Mouse (Mus musculus) cerebellum, adult 18-20 months (tissue): Measurements from ENCODE around the gene Tango6.

Source experiments
- DNase-seq, 2 experiments: peaks; one replicate each; pipeline ENCODE4 v3.0.0; 2021

Gene Tango6

DNA sequence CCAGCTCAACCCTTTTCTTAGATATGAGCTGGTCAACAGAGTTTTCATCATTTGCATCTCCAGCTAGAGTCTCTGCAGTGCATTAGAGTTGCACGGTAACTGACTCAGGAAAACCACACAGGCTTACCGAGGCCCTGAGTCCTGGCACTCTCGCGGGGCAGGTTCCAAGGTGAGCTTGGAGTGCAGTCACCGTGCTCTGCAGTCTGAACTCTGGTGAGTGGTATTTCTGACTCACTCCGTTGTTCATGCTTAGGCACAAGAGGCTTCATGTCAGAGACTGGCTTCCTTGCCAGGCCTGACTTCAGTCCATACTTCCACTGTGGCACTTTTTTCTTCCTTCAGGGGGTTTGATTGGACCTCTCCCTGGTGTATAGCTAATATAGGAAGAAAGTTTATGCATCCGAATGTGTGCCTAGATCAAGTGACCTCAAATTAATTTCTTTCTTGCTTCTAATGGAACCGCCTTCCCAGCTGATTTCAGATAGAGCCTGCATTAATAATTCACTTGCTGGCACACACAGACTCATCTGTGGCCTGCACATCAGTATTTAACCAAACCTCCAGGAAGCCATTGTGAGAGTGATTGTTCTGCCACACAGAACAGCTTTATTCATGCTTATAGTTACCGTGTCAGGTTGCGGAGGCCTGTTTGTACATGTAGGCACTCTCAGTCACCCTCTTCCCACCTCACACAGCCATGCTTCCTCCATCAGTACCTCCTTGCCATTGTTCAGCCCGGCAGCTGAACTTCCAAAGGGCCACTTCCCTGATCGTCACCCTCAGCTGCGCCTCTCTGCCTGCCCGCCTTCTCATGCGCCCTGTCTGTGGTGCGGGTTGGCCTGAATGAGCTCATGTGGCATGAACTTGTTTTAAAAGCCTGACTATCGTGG lies 136.0 kb downstream of the Tango6 start:
- no peak for DNase-seq

DNA sequence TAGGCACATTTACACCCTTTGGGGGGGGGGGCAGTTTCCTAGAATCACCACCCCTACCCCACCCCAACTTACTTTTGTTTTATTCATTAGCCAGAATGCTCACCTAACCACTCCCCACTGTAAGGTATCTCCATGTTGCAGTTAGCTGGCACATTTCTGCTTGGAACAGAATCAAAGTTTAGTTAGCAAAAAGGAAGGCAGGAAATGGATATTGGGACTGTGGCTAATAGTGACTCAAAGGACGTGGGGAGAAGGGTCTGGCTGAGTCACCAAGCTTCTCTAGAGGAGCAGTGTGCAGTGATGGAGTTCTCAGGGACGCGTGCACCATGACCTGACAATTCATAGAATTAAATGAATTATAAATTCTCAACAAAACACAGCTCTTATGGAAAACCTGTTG lies 136.7 kb downstream of the Tango6 start:
- no peak for DNase-seq

DNA sequence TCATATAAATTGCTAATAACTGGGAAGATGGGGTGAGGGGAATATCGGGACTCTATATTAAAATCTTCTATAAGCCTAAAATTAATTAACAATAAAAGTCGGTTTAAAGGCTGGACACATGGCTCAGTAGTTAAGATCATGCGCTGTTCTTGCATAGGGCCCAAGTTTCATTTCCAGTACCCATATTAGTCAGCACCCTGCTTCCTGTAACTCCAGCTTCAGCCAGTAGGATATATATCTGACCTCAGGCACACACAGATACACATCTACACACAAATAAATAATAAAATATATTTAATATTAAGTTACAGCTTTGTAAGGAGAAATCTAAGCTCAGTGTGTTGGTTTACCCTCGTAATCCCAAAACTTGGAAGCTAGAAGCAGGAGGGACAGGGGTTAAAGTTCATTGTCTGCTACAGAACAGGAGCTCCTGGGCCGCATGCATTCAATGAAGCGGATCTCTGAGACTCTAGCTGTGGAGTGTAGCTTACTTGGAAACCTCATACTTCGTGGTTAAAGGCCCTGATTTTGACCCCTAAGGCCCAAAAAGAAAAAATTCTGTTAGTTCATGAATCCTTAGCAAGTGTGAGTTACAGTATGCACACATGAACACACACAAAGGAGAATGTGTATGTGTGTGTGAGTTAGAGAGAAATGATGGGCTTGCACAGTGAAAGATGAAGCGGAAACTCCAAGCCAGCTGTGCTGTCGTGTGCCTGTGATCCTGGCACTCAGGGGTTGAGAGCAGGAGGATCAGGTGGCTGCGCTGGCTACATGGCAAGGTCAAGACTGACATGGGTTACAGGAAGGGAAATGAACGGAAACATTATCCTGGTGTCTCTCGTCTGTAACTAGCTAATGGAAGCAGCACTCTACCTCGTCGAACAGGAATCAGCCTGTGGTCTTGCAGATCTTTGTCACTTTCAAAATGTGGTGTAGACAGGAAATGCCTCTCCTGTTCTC lies 138.0 kb downstream of the Tango6 start:
- DNase-seq, result no peak

DNA sequence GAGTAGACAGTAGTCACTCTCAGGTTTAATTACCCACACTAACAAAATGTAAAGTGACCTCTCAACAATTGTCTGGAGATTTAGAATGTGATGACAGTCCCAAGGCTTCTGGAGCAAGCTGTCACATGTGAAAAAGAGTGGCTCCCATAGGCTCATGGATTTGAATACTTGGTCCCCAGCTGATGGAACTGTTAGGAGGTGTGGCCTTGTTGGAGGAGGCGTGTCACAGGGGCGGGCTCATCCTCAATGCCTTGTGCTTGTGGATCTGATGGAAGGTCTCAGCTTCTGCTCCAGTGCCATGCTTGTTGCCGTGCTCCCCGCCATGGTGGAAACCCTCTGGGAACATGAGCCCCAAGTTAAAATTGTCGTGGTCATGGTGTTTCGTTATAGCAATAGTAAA lies 146.1 kb downstream of the Tango6 start:
- no peak for DNase-seq

DNA sequence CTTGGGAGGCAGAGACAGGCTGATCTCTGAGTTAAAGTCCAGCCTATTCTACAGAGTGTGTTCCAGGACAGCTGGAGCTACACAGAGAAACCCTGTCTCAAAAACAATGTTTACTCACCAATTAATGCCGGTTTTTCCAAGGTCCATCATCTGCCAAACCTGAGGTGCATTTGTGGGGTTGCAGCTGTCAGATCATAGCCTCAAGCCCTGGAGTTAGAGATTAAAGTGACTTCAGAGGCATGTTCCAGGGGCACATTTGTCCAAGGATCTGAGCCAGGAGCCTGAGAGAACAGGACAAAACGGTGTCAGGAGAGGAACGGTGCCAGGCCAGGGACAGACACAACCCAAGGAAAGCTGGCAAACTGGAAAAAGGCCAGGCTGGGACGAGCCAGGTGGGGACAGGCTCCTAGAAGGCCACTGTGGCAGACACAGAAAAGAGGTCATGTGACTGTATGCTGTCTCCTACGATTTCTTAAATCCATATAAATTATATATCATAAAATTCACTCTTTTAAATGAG lies 146.7 kb downstream of the Tango6 start:
- DNase-seq, result peak; percentile 77 to 85

DNA sequence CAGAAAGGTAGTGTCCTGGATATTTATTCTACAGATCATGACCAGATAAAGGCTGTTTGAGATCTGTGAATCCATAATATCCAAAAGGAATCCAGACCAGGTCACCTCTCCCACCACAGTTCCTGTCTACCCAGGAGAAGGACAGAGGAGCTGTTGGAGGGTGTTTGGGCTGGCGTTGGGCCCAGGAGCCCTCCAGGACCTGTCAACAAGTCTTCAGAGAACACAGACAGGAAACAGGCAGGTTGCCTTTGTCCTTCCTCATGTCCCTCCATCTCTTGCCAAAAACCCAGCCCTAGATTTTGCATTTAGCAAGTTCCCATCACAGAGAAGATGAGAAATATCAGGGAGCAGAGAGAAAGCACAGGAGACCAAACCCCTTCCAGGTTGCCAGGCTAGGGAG lies 152.0 kb downstream of the Tango6 start:
- DNase-seq, result no peak

DNA sequence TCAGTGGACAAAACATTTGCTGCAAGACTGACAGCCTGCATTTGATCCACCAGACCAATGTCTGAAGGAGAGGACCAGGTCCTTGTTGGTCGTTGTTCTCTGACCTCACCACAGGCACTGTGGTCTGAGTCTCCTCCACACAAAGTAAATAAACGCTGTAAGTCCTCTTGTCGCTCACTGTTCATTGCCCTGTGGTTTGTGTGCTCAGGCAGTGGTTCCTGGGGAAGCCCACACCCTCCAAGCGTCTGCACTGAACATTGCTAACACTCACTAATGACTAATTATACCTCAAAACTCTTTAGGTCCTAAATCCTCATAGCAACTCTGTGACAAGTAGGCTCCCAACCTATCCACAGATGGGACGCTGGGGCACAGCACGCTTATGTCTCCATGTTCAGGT lies 153.7 kb downstream of the Tango6 start:
- no peak for DNase-seq

DNA sequence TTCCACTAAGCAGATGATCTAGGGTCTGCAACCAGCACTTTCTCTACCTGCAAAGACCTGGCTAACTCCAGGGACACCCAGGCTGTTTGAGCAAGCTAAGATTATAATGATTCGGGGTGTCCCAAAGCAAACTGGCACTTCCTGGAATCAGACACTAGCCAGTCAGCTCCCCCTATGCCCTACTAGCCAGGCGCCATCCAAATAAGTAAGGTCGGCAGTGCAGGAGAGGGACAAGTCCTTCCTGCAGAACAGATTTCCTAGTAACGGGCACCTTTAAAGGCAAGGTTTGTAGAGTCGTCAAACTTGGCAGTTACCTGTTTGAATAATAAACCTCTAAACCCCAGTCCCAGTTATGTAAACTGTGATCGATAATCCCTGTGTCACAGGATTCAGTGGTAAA lies 155.9 kb downstream of the Tango6 start:
- DNase-seq, result no peak

DNA sequence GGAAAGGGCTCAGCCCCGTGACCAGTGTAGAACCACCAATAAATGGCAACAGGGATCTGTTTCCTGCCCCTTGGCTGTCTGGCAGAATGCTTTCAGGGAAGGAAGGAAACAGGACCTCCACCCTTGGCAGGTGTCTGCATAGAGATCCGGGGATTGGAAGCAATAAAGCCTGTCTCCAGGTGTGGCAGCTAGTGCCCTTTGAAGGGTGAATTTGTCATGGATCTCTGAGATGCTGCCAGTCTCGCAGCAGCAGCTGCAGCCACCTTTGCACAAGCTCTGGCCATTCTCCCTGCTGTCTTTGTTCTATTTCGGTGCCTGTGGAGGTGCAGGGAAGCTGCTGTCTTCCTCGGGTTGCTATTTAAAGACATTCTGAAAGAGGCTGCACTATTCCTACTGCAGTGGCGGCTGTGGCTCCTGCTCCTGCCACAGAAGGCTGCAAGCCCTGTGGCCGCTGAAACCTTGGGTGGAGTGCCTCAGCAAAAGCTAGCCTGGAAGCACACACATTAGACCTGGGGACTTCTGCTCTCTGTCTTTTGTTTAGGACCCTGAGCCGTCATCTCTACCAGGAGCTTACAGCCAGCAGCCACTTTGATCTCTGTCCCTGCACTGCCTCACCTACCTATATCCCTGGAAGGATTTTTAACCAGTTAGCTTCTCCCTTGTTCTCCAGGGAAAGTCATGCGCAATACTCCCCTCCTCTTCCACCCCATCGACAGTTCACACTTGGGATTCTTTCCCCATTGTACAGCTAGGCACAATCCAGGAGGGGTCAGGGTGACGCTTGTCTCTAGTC lies 156.5 kb downstream of the Tango6 start:
- peak in 1 of 2 experiments; percentile 4 for DNase-seq

DNA sequence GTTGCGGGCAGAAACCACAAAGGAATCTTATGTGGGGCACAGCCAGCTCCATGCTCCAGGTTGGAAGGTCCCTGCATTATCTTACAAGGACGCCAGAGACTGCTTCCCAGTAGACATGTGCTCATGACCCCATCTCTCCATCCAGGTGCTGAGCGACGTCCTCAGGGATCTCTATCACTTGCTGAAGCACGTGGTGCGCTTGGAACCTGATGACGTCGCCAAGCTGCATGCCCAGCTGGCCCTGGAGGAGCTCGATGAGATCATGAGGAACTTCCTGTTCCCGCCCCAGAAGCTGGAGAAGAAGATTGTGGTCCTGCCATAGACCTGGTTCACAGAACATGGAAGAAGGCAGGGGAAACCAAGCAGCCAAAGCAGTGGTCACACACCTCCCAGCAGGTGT lies 167.2 kb downstream of the Tango6 start:
- DNase-seq, result no peak

DNA sequence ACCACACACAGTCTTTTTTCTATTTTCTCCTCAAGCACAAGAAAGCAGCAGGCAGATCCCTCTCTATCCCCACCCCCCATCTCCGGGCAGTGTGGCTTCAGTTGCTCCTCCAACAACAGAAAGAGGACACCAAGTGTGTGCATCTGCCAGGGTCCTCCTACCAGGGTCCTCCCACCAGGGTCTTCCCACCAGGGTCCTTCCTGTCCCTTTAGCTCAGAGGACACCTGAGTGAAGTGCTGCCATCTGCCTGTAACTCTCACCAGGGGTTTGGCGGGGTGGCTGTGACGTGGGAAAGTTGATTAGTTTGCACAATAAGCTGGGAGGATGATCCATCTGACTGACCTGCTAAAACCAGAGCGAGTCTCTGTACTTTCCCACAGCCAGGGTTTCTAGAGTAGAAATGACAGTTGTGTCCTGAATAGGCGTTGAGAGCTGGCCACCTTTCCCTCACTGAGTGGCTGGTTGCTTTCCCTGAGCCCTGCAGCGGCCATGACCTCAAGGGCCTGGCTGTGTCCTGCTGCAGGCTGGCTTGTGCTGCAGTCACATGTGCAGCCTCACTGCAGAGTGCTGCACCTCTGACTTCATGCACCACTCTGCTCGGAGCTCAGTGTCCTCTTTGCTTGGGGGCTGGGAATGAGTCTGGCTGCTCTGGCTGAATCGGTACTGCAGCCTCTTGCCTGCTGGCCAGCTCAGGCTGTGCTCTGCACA lies 171.8 kb downstream of the Tango6 start:
- DNase-seq, result no peak

DNA sequence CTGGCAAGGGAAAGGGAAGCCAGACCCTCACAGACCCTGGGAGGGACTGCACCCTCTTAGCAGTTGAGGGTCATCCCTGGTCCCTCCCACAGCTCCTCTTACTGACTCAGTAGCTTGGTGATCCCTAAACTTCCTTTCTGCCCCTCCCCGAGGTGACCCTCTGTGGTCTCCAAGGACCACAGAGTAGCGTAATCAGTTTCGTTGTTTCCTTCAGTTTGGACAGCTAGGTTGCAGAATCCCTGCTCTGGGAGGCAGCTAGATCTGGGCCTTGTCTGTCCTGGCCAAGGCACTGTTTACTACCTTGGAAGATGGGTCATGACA lies 172.3 kb downstream of the Tango6 start:
- DNase-seq, result no peak

DNA sequence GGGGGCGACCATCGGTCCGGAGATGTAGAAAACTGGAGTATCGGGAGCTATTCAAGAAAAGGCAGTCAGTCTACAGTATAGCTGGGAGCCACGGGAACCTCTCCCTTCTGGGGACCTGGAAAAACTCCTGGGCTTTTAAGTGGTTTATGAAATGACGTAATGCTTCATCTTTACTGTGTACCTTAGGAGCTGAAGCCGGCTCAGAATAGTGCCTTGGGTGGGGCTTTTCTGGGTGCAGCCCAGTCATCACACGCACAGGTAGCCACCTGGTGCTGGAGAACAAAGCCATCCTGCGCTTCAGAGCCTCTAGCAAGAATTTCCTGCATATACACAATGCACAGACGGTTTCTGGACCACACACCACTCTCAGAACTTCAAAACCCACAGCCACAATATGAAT lies 180.0 kb downstream of the Tango6 start:
- DNase-seq, result no peak

DNA sequence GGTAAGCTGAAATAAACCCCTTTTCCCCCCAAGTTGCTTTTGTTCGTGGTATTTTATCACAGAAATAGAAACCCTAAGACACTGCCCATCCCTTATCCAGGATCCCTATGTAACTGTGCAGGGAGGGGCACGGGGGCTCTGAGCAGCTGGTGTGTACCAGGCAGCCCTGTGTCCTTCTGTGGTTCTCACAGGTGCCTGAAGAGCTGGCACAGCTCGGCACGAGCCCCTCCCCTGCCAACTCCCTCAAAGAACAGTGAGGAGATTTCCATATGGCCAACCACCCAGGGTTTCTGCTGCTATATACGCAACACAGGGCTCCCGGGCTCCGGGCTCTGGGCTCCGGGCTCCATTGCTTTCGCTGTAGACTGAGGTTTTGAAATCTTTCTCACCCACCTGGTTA lies 182.5 kb downstream of the Tango6 start:
- peak; percentile 33 to 40 for DNase-seq

DNA sequence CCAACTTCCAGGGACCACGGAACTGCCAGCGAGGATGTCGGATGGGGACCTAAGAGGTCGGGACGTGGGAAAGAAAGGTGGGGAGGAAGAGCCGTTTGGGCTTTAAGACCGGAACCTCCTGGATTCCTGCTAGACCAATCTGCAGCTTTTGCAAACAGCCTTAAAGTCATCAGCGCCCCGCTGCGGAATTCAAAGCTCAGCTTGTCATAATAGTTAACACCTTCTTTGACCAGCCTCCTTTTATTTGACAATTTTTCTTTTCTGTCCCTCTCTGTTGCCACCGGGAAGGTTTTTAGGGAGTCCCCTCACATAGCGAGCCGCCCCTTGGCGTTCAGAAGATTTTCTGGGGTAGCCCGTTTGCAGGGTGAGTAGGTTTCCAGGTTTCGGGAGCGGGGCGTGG lies 187.2 kb downstream of the Tango6 start, which contains the start of gene Has3:
TSS of gene Has3 (plus strand) at position 192 of the 400 bp plus-strand sequence.
- no peak for DNase-seq

DNA sequence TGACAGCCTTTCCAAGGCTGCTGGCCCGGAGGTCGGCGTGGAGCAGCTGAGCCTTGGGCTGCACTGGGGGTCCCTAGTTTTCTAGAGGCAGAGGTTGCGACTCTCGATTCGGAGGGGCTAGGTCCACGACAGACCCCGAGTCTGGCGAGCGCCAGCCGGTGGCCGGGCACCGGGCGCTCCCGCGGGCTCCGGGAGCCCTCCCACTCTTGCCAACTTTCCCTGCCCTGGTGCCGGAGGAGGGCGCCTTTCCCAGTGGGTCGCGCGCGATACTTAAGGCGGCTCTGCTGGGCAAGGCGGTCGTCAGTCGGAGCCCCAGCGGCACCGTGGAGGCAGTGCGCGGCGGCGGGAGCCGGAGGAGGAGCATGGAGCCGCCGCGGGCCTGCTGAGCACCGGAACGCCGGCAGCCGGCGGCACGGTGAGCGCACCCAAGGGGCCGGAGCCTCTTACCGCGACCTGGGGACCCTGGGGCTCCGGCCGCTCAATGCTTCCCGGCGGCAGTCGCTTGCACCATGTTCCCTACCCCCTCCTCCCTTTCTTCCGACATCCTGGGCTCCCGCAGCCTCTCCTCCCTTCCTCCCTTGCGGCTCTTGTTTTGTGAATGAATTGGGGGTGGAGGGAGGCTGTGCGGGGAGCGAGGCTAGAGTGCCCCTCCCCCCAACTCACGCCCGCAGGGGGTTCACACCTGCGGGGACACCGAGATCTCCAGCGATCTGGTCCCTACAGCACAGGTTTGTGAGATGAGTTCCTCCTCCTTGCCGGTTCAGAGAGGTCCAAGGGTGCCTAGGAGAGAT lies 187.9 kb downstream of the Tango6 start:
- peak; percentile 57 to 59 for DNase-seq

DNA sequence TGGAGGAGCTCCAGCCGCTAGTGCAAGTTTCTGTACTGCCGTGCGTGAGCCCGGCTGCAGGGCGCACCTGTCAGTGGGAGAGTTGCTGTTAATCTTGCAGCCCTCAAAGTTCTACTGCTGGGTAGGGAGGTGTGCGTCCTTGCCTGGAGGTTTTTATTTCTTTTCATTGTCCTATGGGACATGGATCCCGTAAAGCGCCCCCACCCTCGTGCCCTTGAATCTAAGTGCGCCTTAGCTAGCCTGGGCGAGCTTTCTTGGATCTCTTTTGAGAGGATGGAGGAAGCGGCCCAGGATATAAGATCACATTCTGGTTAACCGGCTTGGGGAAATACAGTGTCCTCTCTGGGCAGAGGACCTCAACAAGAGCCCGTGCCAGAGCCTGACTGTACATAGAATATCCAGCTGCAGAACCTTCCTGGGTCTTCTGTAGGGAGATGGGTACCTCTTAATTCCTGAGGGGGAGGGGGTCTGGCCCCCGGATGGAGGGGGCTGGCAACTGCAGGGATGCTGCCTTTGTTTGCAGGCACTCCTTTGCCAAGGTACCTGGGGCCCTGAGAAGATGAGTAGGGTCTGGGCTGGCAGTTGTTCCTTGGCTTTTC lies 188.6 kb downstream of the Tango6 start:
- peak in 1 of 2 experiments; percentile 38 for DNase-seq

DNA sequence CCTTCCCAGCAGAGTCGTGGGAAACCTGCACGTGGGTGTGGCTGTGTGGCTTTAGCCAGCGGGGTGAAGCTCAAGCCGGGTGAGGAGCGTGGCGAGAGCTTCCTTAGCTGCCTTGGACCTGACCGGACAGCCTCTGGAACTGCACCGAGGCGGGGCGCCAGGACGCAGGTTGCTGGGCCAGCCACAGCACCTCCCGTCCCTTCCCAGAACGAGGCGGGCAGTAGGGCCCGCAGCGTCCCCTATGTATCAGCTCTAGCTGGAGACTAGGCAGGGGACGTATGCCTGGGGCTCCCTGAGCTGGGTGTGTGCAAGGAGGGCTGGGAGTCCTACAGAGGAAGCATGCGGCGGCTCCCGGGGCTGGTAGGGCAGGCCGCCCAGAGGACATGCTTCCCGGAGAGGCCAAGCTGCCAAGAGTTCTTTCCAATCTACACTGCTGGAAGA lies 189.1 kb downstream of the Tango6 start:
- DNase-seq, result peak; percentile 68 to 71

DNA sequence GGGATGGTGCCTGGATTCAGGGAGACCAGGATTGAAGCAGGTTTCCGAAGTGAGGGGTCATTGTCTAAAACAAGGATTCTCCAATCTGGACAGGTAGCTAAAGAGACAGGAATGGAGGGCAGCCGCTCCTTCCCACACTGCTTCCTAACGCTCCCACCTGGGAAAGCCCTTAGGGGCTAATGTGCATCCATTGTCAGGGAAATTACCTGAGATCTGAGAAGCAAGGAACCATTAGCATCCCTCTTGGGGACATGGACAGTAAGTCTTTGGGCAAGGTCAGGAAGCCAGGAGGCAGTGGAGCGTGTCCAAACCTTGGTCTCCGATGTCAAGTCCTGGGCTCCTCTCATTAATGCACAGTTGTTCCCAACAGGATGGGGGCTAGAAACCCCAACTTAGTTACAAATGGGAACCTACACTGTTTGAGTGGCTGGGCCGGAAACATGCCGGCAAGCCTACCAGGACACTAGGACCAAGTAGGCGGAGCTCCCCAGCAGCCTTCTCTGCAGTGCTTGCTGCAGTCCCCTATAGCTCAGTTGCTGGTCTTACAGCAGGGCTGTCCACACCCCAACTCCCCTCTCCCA lies 189.7 kb downstream of the Tango6 start:
- DNase-seq, result peak in 1 of 2 experiments; percentile 18

DNA sequence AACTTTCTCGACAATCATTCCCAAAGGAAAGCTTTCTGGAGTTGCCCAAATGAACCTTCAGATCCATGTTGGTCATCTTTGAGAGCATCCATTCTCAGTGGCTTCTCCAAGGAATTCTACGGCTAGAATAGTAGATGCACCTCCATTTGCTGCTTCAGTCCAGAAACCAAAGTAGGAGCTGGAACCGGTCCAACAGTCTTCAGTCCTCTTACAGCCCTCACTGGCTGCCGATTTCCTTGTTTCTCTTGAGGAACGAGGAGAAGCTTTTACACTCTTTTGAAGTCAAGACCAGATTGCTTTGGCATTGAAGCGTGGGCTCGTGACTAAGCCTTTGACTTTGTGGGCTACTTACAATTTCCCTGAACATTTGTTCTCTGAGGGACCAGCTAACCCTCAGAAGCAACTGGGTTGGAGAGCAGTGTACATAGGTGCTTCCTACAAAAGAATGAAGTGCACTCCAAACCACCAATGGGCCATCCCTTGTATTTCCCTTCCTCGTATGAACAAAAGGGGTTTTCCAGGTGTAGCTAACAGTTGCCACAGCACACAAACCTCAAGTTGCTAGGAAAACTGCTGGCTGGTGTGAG lies 197.3 kb downstream of the Tango6 start:
- DNase-seq, result no peak
